Mouse (Mus musculus) CD4-positive, CD25-positive, alpha-beta regulatory T cell, adult 4 months (primary cell): ENCODE data around the gene Cmah. TPM values are rescaled to one million over a fixed set of nuclear protein-coding genes. Genes with fewer than 3 reads are reported as not detected.

Experiments
- ATAC-seq: one replicate; pipeline ENCODE4 v1.8.0; 2017
- polyA plus RNA-seq, 2 experiments: library from polyadenylated mRNA; unstranded; fragments of 100-300 nt; shearing (Covaris generic); gene quantifications; one replicate each; pipeline ENCODE4 v1.2.1; 2017

Gene Cmah
- polyA plus RNA-seq, 2 experiments from 2014 or later: 49.8 to 61.7 TPM

GRCm38 (mm10) chr13:24418814-24419213 is 91.6 kb downstream of the Cmah start:
- ATAC-seq: no peak

GRCm38 (mm10) chr13:24419560-24420250 is 92.5 kb downstream of the Cmah start:
- peak; percentile 17 for ATAC-seq

DNA sequence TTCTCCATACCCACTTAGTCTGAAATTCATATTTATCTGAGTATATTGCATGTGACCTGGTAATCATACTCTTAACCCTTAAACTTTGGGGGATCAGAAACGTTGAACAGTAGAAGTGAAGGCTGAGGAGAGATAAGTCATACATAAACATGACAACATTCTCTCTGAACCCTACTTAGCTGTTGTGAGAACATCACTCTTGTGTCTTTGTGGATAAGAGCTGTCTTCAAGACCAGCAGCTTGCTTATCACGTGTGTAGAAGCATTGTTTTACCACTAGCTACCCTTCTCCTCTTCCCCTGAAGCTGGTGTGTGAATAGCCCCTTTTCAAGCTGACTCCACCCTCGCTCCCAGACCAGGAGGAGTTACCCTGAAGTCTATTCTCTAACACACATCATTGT is 94.8 kb downstream of the Cmah start:
- no peak for ATAC-seq

- ATAC-seq: no peak
Measured at GRCm38 (mm10) chr13:24430215-24430614, 103.0 kb downstream of the Cmah start.

DNA sequence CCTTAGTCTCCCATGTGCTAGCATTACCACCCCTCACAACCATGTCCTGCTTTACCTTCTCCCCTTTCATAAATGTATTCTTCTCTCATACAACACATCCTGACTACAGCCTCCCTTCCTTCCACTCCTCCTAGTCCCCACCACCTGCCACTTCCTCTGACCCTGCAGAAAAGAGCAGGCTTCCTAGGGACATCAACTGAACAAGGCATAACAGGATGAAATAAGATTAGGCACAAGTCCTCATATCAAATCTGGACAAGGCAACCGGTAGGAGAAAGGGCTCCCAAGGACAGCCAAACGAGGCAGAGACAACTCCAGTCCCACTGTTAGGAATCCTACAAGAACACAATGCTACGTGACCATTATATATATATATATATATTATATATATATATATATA is 104.4 kb downstream of the Cmah start:
- ATAC-seq: no peak

- ATAC-seq: no peak
Measured at GRCm38 (mm10) chr13:24442272-24442671, 115.1 kb downstream of the Cmah start.

GRCm38 (mm10) chr13:24443763-24444347 is 116.7 kb downstream of the Cmah start:
- ATAC-seq: no peak

DNA sequence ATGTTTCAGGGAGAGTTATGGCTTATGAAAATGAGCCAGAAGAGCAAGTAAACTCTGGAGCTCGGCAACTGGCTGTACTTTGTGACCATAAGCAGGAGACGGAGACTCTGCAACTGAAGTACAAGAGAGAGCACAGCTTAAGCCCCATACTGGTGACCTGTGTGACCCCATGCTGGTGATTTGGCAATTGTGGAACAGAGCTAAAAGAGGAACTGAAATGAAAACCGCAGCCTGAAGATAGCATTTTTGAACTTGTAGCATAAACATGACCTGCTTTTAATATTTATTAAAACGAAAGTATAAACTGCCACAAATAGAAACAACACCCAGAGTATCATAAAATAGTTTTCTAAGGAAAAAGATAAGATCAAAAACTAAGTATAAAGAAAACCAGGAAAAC is 117.5 kb downstream of the Cmah start:
- ATAC-seq: no peak

GRCm38 (mm10) chr13:24445166-24445565 is 118.0 kb downstream of the Cmah start:
- ATAC-seq: no peak

GRCm38 (mm10) chr13:24446081-24446480 is 118.9 kb downstream of the Cmah start:
- ATAC-seq: no peak

DNA sequence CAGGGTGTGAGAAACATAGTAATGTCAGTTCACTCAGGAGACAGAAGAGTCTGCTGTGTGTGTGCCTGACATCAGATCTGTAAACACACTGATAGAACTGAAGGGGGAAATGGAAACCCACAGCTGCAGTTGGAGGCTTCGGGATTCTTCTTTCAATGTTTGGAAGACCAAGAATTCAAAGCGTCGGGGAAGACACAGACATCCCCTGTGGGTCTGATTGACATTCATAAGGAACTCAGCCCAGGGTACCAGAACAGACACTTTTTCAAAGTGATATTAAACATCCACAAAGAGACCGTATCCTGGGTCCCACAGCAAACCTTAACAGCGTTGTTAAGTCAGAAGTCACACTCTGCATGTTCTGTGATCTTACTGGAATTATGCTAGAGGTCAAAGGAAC is 119.8 kb downstream of the Cmah start:
- no peak for ATAC-seq

GRCm38 (mm10) chr13:24448578-24448977 is 121.4 kb downstream of the Cmah start:
- ATAC-seq: no peak

DNA sequence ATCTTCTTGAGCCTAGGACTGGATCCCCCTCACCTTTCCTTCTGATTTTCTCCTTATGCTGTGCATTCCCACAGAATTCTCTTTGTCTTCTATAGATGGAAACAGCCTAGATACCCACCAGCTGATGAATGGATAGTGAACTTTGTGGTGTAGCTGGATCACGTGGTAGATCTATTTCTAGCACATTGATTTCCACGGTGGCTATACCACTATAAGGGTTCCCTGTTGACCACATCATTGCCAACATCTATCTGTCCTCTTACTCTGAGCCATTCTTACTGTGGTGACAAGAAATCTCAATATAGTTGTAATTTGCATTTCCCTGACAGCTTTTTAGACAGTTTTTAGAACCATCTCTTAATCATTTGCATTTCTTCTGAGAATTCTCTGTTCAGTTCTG is 124.3 kb downstream of the Cmah start:
- ATAC-seq: no peak

- ATAC-seq: no peak
Measured at GRCm38 (mm10) chr13:24453737-24454136, 126.5 kb downstream of the Cmah start.

DNA sequence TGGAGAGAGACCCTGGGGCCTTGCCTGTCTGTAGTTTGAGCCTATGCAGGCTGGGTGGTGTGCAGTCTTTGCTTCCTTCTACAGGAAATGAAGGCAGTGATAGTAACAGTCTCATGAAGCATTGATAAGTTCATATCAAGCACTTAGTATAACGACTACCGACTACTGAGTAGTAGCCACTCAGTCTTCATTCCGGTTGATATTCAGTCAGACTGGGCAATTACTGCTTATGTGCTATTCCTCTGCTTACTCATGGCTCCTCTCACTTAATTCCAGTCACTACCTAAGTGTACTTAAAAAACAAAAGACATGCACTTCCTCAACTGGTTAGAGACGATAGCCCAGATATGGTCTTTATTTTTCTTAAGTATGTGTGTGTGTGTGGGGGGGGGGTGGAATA is 129.2 kb downstream of the Cmah start:
- no peak for ATAC-seq

GRCm38 (mm10) chr13:24460517-24460916 is 133.3 kb downstream of the Cmah start:
- ATAC-seq: no peak

DNA sequence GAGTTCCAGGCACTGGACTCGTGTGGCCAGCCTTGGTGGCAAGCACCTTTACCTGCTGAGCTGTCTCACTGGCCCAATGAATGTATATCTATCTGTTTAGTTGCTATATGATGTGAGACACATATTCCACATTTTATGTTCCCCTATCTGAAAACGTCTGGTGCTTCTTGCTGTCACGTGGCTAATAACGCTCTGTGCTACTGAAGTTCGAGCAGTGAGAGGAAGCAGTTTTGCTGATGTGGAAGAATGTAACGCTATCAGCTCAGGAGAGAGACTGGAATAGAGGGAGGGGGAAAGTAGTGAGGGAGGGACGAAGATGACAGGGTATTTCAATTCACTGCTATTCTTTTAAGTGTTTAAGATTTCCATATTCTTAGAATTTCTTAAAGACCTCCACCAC is 136.6 kb downstream of the Cmah start:
- no peak for ATAC-seq

GRCm38 (mm10) chr13:24466027-24466426 is 138.8 kb downstream of the Cmah start:
- ATAC-seq: no peak

GRCm38 (mm10) chr13:24467806-24468205 is 140.6 kb downstream of the Cmah start:
- peak; percentile 71 for ATAC-seq

DNA sequence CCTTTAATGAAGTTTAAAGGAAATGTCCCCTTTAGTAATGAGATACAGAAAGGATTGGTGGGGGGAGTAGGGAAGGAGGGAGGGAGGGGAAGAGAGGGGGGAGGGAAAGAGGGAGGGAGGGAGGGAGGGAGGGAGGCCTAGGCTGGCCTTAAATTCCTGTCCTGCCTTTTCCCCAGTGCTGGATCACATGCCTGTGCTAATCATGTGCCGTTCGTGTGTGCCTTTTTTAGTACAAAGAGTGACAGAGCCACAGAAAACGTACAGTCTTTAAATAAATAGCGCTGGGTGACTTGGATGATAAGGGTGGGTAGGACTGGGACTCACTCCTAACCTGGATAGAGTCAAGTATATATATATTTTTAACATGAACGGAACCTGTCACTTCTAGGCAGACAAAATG is 150.4 kb downstream of the Cmah start:
- ATAC-seq: no peak

- no peak for ATAC-seq
Measured at GRCm38 (mm10) chr13:24479516-24479915, 152.3 kb downstream of the Cmah start.

DNA sequence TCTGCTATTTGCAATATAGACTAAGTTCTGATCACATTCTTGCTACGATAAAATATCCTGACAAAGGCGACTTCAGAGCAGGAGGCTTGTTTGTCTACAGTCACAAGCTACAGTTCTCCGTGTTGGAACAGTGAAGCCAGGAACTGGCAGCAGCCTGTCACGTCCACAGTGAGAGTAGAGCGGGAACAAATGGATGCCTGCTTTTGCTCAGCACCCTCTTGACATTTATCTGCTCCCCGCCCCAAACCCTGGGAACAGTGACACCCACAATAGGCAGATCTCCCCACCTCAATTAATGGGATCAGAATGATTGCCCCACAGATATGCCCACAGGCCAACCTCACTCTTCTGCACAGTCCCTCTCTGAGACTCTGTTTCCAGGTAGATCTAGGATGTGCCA is 153.6 kb downstream of the Cmah start:
- ATAC-seq: no peak

DNA sequence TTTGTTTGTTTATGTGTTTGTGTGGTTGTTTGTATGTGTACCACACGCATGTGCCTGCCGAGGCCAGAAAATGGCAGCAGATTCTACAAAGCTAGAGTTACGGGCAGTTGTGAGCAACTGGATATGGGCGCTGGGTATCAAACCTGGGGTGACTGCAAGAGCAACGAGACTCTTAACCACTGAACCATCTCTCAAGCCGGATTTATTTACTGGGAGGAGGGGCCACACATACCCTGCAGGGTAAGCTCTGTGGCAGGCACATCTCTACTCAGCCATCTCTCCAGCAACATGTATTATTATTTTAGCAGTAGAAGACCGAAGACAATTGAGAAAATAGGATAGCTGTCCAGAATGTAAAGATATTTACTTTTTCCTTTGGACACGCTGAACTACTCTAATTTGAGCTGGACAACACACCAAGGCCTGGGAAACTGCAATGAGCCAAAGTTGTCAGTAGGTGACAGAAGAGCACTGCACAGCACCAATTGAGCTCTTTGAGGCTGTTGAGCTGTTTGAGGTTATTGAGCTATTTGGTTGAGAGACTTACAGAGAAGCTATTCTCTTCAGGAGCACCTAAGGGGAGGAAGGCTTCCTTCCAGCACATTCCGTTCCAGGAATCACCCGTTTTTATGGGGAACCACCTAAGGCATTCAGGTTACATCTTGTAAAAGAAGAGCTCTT is 154.6 kb downstream of the Cmah start:
- ATAC-seq: peak; percentile 80

- ATAC-seq: no peak
Measured at GRCm38 (mm10) chr13:24483691-24484090, 156.5 kb downstream of the Cmah start.
